Mouse (Mus musculus) layer of hippocampus, adult 8-10 months (tissue): Measurements from ENCODE around the gene Fgfr1op. TPM values are rescaled to one million over a fixed set of nuclear protein-coding genes. Genes with fewer than 3 reads are reported as not detected.
A peak's percentile ranks its signal among the peaks of the same experiment; 100 is the strongest.
"Not testable (repeated sequence)": the region's sequence is repeated elsewhere in the genome, so short reads cannot be mapped to it uniquely, and the experiment has no call there.

Experiments
- DNase-seq, 2 experiments: peaks; one replicate each; pipeline ENCODE4 v3.0.0; 2022; ENCODE audit warnings: low spot score in 2 of 2
- total RNA-seq, 4 experiments: library from RNA; stranded (reverse); gene quantifications; 2 replicates each; pipeline ENCODE4 v1.2.4; 2022

Fgfr1op gene
- total RNA-seq, result 10 to 100 TPM; 15.6 to 22.5 (median 18.0) TPM

DNA sequence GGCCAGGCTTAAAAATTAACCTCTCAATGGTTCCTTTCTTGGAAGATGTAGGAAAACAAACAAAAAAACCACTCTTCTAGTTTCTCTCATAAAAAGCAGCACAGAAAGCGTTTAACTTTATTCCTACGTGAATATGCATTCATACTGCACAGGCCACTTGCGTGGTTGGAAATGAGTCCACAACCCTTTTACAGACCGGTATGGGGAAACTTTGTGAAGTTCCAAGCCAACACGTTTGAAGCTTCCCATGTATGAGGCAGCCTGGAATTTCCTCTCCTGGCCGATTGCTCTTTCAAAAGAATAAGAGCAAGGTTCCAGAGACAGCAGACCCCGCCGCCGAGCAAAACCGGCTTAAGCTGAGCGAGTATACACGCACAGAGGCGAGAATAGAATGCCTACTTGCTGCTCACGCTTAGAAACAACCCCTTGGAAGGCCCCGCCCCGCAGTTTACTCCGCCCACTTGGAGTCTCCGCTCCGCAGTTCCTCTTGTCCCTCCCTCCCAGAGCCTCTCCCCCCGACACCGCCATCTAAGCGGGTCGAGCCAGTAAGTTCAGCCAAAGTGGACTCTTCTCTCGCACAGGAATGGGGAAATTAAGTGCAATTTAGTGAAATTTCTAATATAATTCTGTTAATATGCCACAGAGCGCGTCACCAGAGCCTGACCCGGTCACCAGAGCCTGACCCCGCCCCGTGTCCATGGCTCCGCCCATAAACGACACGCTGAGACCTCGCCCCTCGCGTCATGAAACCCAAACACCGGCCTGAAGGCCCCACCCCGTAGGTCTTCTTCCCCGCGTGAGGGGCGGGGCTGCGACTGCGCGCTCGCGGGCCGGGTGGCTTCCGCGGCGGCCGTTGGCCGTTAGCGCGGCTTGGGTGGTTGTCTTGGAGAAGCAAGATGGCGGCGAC lies at the start of gene Fgfr1op:
Gene Fgfr1op (plus strand): TSS at position 801 of the 907 bp plus-strand sequence.
- DNase-seq, result peak; percentile 63 to 71

DNA sequence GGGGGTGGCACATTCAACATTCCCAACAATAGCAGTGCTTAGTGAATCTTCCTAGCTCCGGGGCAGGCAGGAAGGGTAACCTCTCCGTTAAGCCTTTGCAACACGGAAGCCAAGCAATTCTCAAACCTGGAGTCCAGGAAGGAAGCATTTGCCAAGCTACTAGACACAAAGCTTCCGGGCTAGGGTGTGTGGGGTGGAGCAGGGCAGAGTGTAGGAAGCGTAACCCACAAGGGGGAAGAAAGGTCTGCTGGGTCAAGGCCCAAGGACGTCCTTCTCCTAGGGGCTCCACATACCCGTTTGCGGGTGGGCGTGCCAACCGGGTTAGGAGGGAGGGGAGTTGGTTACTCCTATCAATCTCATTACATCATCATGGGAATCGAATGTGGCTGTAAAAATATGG lies 48.9 kb upstream of the Fgfr1op start:
- DNase-seq, result not testable (repeated sequence)

GRCm38 (mm10) chr17:8116928-8117327 lies 48.4 kb upstream of the Fgfr1op start:
- not testable (repeated sequence) for DNase-seq

DNA sequence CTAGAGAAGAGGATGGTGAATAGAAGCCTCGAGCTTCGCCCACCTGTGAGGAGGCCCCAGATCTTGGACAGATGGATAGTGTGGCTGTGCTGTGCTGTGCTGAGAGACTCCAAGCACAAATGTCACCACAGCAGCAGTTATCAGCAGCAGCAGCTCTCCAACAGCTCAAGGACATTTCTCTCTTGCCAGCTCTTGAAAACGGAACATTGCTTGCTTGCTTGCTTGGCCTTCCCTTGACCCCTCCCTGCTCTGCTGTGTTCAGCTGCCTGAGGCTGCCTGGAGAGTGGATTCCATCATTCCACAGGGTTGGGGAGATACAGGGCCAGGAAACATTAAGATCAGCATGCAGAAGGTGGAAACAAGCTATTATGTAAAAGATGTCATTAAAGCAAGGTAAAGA lies 42.3 kb upstream of the Fgfr1op start:
- not testable (repeated sequence) for DNase-seq

- not testable (repeated sequence) for DNase-seq
Measured at GRCm38 (mm10) chr17:8124586-8124985, 40.7 kb upstream of the Fgfr1op start.

DNA sequence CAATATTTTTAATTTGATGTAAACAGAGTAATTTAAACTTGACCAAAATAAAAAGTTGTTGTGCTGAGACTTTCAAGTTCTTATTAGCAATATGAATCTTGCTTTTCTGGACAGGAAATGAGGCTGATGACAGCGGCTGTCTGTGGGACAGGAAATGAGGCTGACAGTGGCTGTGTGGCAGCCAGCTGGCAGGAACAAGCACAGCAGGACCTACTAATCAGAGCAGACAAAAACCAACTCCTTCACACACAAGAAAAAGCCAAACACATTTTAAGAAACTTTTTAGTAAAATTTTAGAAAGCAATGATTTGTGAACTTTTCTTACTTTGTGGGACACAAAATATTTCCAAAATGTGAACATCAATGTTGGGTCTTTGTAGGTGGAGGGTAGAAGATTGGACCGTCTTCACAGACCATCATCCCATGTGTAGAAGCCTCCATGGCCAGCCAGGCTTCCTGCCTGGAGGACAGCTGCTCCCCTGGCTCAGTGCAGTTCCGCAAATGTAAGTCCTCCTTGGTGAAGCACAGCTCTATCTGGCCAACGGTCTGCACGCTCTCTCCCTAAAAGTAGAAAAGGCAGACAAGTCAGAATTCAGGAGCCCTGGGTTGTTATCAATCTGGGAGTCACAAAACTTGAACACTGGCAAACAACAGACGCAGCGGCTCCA lies 36.8 kb upstream of the Fgfr1op start:
- not testable (repeated sequence) for DNase-seq

- DNase-seq, result not testable (repeated sequence)
Measured at GRCm38 (mm10) chr17:8129578-8129977, 35.7 kb upstream of the Fgfr1op start.

- DNase-seq, result not testable (repeated sequence)
Measured at GRCm38 (mm10) chr17:8130849-8131248, 34.5 kb upstream of the Fgfr1op start.

DNA sequence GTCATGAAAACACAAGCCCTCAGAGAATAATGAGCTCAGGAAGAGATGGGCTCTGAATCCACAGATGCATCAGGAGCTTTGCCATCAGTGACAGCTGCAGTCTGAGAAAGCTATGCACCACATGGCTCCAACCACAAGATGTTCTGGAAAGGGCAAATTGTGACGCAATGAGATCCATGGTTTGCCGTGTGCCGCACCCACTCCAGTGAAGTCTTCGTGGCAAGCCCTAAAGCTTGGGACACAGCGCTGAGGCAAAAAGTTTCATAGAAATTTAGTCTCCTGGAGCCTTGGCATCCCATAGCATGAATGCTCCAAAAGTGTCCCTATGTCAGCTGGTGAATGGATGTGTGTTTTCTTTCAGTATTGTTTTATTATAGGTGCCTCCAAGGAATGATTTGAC lies 27.2 kb upstream of the Fgfr1op start:
- not testable (repeated sequence) for DNase-seq

GRCm38 (mm10) chr17:8140210-8140609 lies 25.1 kb upstream of the Fgfr1op start:
- not testable (repeated sequence) for DNase-seq

- not testable (repeated sequence) for DNase-seq
Measured at GRCm38 (mm10) chr17:8143802-8144673, 21.3 kb upstream of the Fgfr1op start.

DNA sequence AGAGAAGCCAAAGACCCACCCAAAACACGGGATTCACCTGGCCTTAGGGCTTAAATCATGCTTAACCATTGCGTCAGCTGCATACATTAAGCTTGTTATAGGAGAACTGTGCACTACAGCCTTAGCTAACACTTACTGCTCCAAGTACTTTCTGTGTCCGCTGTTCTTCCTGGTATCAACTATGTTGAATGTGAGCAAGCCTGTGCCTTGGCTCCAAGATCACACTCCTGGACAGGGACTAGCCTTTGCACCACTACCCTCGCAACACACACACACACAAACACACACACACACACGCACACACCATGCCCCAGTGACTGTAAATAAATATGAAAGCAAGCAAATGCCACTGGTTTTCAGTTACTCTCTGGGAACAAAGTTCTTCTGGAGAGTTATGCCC lies 18.4 kb upstream of the Fgfr1op start:
- DNase-seq, result not testable (repeated sequence)

DNA sequence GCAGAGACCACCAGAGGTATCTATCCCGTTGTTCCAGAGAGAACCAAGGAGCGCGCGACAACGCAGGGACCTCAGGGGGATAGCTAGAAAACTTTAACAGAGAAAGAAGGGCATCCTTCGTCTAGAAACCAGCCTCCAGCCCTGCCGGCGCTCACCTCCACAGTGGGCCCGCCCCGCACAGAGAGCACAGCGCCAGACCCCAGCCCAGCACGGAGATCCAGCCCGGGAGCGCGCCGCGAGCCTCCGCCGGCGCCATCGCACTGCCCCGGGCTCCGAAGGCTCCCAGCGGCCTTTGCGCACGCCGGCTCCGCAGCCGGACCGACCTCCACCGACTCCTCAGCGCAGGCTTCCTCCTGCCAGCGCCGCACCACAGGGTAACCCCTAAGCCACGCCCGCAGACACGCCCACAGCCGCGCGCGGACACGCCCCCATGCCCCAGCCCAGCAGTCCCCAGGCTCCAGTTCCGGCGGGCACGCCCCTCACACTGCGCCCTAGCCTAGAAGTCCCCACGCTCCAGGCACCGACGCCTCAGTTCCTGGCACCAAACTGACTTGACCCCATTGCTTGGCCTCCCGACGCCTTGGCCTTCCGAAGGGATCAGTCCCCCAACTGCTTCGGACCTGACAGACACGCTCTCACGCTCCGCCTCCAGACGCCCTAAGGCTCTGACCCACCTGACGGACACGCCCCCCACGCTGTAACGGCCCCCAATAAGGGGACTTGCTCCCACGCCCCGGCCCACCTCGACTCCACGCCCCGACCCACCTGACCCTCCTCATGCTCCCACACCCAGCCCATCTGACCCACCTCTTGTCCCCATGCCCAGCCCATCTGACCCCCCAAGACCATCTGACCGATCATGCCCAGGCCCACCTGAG lies 17.6 kb upstream of the Fgfr1op start, which contains the start of the genes Gm49673 and Rnaset2a:
Gene Gm49673 (minus strand): TSS at position 350 of the 878 bp plus-strand sequence.
Gene Rnaset2a (minus strand): TSS at position 659 of the 878 bp plus-strand sequence.
- peak in 1 of 2 experiments; percentile 18 for DNase-seq

- DNase-seq, result not testable (repeated sequence)
Measured at GRCm38 (mm10) chr17:8155010-8155409, 10.3 kb upstream of the Fgfr1op start.

DNA sequence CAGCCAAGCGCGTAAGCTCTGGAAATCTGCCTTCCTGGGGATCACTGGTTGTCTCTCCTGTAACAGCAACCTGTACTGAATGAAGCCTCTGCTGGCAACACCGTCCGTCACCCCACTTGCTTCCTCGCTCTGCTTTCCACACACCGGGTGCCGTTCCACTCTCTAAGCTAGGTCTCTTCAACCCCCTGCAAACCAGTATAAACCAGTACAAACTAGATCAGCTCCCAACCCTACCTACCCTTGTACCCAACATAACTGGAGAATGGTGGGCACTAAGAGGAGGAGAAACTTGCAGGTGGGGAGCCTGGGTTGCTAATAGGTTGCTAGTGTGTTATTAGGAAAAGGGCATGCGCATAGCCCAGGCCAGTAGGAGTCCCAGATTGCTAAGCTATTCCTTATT lies 9.3 kb upstream of the Fgfr1op start:
- DNase-seq, result not testable (repeated sequence)

- DNase-seq, result not testable (repeated sequence)
Measured at GRCm38 (mm10) chr17:8158627-8159026, 6.7 kb upstream of the Fgfr1op start.

- DNase-seq, result peak in 1 of 2 experiments; percentile 59
Measured at GRCm38 (mm10) chr17:8160969-8161368, 4.3 kb upstream of the Fgfr1op start.

GRCm38 (mm10) chr17:8165608-8165945 lies 276 bp downstream of the Fgfr1op start:
- peak in 1 of 2 experiments; percentile 21 for DNase-seq

- not testable (repeated sequence) for DNase-seq
Measured at GRCm38 (mm10) chr17:8165977-8166376, 676 bp downstream of the Fgfr1op start.

DNA sequence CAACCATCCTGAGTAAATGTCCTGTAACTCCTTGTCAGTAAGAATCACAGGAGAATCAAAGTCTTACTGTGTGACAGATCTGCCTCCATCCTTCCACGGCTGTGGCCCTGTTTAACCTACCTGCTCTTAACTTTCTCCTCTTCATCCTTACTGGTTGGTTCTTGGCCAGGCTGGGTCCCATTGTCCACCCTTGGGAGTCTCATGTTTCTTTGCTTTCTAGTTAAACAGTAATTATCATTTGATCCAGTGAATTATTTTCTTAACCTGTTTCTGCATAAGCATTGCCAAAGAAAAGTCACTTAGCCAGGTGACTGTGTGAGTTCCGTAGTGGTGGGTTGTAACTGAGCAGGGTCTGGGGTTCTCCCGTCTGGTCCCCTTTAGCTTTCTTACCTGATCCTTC lies 1.2 kb downstream of the Fgfr1op start:
- not testable (repeated sequence) for DNase-seq
